Mouse (Mus musculus) embryonic fibroblast, embryonic 13.5 days (primary cell): ENCODE data around the gene Fstl4.
A peak's percentile ranks its signal among the peaks of the same experiment; 100 is the strongest.

Experiments
- CTCF ChIP-seq: IDR thresholded peaks from 2 replicates; pipeline ENCODE4 v1.5.1; 2011; ENCODE audit warnings: mild to moderate bottlenecking, control low read depth, low read length, moderate library complexity, borderline replicate concordance; ENCODE audit not compliant: insufficient read depth
- POLR2A ChIP-seq: IDR thresholded peaks from 2 replicates; pipeline ENCODE4 v1.6.1; 2011; ENCODE audit warnings: low read depth, mild to moderate bottlenecking, control low read depth, low read length, moderate library complexity

- TF ChIP-seq POLR2A (no peak), CTCF (peak; percentile 26; the same call in 1 of the 2 replicates)
These were observed 1.3 kb downstream of the Fstl4 start for GRCm38 (mm10) chr11:52765678-52766254.
